Mouse (Mus musculus) megakaryocyte progenitor cell, adult 5-6 weeks (primary cell): ENCODE measurements around the gene Fam19a2. TPM values are rescaled to one million over a fixed set of nuclear protein-coding genes. Genes with fewer than 3 reads are reported as not detected.

Experiments used
- ATAC-seq: replicated peaks from 2 replicates; pipeline ENCODE4 v1.8.0; 2016; ENCODE audit warnings: mild to moderate bottlenecking, moderate TSS enrichment, inconsistent platforms; ENCODE audit not compliant: poor library complexity
- total RNA-seq, 2 experiments: library from RNA; stranded (forward) in 1 of 2; stranded (reverse) in 1 of 2; fragments of 157-497, 149-512 nt in 1 of 2; fragments of 200-1000 nt in 1 of 2; gene quantifications; 2 replicates each; pipeline versions ENCODE4 v1.2.3 to v1.2.4; 2015 to 2017

The Fam19a2 gene
- total RNA-seq, 2 experiments from 2014 or later, result not detected

DNA sequence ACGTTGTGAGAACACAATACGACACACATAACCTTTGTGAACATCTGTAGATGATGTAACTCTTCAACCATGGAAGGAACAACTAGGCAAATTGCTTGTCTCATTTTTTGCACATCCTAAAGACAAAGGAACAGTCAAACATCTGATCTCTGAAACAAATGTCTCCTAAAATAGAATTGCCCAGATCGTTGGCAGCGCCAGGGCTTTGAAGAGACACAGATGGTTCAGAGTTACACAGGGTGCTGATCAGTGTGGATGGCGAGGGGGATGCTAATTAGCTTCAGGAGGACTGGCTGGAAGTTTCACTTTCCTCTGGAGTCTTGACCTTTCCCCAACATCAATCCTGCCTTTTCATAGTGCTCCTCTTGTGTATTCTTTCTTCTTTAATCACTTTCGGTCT, 284.6 kb downstream of the Fam19a2 start:
- ATAC-seq, result no peak

DNA sequence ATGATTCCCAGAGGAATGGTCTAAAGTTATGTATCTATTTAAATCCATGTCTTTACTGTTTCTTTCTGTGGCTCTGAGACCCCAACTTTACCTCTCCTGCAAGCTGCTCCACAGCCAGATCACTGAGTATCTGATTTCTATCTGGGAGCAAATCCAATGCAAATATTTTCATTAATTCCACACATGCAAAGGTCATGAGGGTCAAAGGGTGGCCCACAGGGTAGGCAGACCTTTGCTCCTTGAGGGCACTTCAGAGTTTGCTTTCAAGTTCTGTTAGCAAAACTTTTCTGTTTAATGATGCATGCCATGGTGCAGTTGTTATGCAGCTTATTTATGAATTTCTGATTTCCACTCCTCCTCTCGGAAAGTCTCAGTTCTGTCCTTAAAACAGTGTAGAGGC, 303.9 kb downstream of the Fam19a2 start:
- no peak for ATAC-seq

DNA sequence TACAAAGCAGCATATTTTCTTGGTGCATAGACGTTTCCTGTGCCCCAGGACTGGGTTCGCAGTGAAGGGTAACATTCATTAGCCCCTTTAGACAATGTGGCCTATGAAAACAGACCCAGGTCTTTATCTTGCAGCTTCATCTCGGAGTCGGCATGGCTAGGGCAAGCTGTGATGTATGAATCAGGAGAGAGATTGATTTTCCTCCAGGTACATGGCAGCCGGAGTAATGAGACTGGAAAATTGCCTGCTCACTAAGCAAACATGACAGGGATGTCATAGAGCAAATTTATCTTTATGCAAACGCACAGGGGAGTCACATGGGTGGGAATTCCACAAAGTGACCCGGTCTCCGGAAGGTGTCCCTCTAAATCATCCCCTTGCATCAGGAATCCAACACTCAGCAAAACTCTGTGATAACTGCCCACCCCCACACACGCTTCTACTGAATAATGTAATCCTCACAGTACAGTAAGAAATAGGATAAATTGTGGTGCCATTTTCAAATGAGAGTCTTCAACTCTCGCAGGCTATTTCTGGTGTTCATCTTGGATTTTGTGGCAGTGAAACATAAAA, 306.9 kb downstream of the Fam19a2 start:
- ATAC-seq, result no peak

DNA sequence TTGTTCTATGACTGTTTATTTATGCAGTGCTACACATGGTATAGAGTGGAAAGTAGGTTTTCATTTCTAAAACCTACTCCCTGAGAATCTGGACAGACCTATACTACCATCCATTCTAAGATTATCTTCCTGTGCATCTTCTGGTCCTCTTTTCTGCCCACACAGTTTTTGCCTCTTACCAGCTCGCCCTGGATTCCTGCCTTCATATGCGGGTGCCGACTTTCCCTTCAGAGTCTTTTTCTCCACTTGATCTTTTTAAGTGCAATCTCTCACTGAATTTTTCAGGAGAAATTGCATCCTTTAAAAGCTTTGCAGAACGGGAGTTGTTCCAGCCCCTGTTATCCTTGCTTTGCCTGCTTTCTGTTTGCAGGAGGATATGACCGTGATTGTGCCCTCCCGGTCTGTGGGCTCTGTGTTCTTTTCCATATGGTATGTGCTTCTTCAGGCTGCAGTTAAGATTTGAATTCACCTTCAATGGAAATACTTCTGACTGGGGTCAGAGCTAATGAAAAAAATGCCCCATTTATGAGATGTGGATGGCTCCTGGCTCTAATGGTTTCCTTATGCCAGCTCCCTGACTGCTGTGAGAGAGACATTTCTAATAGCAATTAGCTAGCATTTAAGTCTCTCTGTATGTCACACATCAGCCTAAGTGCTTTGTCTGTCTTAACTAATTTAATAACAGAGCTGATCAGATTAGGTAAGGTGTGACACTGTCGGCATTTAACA, 308.7 kb downstream of the Fam19a2 start:
- no peak for ATAC-seq

DNA sequence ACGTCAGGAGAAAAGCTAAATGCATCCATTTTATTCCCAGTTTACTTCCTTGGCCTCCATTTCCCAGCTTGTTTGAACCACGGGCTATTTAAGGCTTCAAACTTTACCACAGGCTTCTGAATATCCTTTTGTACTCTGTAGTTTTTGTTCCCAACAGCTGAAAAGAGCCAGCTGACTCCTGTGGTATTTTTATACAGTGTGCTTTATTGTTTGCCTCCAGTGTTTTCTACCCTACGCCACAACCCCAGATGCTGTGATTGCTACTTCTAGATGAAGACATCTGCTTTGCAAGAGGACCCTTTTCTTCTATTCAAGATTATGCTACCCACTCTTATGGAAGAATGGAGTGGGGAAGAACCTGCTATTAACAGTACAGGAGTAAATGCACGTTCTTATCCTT, 314.0 kb downstream of the Fam19a2 start:
- ATAC-seq, result no peak

DNA sequence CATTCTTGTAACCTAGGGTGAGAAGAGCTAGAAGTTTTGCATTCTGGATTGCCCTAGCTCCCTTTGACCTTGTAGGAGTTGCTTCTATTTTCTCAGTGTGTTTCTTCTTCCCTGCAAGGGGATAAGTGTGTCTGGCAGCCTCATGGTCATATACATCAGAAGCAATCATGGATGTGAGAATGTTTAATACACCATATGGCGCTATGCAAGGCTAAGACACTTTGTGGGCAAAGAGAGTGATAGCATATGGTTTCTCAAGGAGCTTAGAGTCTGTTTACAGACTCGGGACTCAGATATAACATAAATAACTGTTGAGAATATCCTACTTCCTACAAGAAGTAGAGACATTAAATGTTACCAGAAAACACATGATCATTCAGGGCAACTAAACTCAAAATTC, 315.2 kb downstream of the Fam19a2 start:
- ATAC-seq, result no peak

DNA sequence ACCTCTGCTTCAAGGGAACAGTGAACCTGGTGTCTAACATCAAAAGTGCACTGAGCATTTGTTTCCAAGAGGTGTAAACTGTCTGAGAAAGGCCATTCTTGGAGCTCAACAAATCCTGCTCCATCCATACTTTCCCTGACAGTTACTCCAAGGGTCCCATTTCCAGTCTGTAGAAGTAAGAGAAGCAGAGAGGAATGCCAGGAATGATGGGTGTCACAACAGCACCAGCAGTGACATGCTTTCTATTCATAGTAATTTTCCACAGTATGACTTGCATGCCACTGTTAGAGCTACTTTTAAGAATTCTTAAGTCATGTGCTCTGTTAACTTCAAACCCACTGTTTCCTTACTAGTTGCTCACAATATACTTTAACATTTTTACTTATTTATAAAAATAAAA, 331.2 kb downstream of the Fam19a2 start:
- ATAC-seq, result no peak

DNA sequence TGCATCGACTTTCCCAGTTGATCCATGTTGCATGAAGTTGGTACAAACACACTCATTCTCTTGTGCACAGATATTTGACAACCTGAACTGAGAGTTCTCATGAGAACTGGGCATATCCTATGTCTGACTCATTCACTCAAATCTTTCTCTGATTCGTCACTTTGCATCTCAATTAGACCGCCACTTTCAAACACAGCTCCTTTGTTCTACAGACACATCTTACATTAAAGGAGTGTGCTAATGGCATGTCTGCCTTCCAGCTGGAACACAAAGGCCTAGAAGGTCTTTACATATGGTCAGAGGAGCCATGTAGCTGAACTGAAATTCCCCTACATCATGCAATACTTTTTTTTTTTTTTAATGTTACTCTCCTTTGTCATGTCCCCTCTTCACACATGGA, 333.3 kb downstream of the Fam19a2 start:
- ATAC-seq, result no peak

DNA sequence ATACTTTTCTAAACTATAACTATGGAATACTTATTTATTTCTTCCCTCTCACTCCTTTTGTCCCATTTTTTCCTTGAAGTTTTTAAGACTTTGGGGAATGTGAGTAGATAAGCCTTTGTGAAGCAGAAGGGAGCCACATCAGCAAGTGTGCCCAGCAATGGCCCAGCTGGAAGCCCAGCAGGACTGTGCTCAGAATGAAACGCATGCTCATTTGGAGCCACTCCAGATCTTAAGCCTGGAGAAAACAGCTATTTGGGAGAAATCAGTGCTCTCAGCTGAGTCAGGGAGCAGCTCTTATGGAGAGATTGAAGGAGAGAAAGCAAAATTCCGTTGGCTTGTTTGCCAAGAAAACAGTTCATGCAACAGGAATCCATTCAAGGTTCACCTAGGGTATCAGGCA, 341.9 kb downstream of the Fam19a2 start:
- ATAC-seq, result no peak

DNA sequence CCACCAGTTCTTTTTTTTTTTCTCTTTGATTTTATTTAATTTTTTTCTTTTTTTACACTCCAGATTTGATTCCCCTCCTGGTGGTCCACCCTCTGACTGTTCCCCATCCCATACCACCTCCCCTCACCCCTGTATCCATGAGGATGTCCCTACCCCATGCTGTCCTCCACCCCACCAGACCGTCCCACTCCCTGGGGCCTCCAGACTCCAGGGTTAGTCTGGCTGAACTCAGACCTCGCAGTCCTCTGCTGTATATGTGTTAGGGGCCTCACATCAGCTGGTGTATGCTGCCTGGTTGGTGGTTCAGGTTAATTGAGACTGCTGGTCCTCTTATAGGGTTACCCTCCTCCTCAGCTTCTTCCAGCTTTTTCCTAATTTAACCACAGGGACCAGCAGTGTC, 362.9 kb downstream of the Fam19a2 start:
- ATAC-seq, result no peak

DNA sequence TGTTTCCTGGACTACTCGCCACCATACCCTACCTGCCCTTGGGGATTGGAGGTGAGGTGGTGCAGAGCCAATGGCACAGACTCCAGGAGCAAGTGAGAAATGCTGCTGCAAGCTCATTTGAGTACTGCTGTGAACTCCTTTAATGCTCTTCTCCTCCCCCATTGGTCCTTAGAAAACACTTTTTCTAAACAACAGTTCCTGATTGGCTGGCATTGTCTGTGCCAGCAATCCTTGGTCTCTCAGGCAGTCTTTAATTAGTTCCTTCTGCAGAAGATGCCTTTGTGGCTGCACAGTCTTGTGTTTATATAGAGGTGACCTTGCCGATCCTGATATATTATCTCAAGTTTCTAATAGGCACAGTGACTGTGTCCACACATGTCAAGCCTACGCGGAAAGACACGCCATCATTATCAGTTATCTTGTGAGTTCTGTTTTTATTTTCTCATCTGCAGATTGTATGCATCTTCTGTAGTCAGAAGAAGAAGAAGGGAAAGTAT, 365.5 kb downstream of the Fam19a2 start:
- no peak for ATAC-seq

DNA sequence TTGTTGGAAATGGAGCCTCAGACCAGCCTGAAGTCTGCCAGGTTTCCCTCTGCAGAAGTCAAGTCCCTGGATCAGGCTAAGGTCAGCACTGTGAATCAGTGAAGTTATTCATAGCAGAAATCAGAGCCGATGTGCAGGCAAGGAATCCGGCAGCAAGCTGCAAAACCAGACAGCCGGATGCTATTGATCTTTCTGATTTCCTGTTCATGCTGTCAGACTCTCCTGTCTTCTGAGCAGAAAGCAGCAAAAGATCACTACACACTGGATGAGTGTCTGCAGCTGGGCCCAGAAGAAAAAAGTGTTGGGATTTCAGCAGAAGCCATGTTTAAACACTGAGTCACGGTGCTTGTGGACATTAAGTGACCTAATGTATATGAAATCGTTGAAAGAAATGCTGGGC, 368.2 kb downstream of the Fam19a2 start:
- no peak for ATAC-seq

DNA sequence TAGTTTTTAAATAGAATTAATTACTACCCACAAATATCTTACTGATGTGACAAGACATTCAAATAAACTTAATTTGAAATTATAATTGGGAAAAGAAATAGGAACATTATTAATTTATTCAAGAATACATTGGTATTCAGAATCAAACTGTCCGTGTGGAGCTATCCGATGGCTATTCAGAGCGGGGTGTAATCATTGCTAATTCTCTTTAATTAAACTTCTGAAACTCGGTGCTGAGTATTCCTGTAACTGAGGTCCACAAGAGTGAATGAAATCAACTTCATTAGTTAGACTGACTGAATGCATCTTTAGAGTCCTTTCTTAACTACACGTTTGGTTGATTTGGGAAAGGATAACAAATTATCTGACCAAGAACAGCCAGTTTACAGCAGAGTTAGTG, 372.9 kb downstream of the Fam19a2 start:
- no peak for ATAC-seq

DNA sequence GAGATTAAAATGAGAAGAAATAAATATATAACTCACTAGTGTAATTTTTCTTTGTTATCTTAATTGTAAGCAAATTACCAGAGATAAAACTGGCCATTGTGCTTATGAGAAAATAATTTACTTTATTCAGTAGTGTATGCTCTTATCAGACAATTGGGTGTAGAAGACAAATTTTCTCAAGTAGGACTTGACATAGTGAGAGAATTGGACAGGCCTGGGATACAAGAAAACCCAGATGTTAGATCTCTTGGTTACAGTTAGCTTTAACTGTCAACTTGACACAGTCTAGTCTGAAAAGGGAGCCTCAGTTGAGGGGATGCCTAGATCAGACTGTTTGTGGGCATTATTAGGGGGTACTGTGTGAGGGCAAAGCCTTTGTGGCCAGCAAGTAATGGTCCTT, 373.7 kb downstream of the Fam19a2 start:
- ATAC-seq, result no peak

DNA sequence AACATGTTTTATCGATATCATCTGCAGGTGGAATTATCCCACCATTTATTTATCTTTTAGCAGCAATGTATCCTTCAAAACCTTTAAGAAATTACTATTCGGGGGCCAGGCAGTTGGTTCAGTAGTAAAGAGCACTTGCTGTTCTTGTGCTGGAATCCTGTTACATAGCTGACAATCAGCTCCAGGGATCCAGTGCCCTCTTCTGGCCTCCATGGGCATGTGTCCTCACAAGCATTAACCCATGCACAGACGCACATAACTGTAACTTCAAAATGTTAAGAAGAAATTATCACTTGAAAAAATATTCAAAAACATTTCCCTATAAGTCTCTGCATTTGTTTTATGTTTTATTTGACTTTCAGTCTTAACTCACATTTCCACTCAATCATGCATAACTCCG, 381.8 kb downstream of the Fam19a2 start:
- ATAC-seq, result no peak

DNA sequence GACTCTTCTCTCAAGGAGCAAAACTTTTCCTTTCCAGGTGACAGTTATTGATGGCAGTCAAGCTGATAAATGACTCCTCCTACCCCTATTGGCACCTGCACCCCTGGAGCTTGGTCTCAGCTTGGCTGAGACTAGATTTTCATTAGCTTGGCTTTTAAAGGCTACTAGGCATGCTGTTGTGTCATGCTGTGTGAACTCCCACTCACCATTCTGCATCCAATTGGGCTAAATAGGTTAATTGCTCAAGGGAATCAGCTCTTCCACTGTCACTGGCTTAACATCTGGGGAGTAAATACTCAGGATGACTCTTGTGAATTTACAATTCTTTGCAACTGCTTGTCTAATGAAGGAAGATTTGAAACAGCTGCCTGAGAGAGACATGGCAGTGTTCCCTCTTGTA, 407.4 kb downstream of the Fam19a2 start:
- no peak for ATAC-seq

DNA sequence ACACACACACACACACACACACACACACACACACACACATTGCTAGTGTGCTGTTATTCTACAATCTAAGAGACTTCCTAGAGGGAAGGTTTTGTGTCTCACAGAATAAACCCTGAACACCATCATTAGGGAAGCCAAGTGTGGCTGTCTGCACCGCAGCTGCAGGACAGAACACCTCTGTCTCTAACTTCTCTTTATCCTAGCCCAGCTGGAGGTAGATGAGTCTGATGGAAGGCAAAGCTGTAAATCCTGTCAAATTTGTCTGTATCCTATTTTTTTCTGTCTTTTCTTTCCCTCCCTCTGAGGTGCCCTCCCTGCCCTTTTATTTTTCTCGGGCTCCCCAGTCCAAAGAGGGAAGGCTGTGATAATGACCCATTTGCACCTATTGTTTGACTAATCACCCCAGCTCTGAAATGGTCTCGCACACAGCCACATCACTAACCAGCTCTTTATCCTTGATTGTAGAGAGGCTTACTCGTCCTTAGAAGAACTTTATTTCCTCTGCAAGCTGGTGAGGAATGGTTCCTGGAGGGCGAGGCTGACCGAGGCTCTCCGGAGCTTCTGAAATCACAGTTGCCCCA, 414.6 kb downstream of the Fam19a2 start:
- no peak for ATAC-seq

DNA sequence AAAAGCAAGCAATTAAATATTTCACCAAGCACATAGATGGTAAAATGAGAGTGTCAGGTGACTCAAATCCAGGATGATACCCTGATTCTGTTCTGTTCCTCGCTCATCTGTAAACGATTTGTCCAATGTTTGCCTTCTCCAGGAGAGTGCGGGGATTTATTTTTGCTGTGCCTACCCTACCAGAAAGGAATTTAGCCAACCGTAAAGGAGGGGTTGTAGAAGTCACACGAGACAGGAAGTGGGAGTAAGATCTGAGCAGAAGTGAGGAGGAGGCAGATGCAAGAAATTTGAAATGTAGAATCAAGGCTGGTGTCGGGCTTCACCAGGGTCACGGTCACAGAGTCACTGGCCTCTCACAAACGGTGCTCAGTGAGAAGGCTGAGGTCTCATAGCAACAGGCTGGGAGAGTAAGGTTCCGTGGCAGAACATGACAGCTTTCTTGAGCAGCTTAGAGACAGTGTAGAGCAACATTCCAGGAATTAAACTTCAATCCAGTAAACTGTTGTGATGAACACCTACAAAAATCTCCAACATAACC, 419.0 kb downstream of the Fam19a2 start:
- ATAC-seq, result no peak

DNA sequence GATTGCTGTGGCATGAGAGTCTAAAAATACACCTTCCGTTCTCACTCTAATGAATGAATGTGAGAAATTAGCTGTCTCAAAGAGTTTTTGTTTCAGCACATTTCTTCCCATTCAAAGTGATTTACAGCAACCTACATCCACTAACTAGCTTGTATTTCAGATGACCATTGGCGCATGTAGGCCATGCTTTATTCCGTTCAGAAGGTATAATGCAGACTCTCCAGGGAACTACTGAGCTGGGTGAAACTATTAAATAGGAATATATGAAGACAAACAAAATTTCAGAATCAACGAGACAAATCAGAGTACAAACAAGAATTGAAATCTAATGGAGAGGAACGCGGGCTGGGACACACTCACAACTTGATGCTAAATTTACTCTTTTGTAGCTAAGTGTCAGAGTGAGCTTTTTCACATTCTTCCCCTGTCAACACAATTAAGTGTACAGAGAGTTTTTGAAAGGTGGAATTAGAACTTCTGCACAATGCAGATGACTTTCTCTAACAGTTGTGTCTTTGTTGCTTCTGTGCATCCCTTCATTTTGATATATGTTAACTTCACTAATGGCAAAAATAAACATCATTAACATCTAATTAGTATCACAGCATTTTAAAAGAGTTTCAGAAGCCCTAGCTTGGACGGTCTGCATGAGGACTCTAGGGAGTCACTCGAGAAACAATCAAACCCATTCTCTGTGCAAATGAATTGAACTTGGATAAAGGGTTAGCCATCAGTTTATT, 428.6 kb downstream of the Fam19a2 start:
- no peak for ATAC-seq

DNA sequence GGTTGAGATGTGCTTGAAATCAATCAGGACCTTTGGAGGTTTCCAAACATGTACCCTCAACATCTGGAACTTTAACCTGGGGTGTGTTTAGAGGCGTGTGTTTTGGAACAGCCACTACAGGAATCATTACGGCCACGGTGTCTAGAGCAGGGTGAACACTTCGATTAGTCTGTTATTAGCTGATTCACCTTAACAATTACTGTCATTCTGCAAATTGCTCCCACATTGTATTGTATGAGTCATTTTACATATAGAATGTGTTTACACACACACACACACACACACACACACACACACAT, 429.1 kb downstream of the Fam19a2 start:
- no peak for ATAC-seq

DNA sequence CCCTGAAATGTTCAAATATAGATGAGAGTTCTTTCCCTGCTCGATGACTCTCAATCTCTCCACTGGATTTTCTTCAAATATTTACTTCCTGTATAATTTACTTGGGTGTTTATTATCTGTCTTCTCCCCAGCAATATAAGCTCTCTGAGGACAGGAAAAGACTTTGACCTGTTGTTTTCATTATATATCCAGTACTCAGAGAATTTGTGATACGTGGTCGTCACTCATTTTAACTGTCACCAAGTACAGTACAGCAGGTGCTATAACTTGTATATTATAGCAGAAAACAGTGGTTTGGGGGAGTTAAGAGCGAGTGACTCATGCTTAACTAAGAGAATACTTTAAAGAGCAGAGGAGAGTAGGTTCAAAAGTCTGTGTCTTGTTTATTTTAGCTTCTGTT, 438.8 kb downstream of the Fam19a2 start:
- ATAC-seq, result no peak

DNA sequence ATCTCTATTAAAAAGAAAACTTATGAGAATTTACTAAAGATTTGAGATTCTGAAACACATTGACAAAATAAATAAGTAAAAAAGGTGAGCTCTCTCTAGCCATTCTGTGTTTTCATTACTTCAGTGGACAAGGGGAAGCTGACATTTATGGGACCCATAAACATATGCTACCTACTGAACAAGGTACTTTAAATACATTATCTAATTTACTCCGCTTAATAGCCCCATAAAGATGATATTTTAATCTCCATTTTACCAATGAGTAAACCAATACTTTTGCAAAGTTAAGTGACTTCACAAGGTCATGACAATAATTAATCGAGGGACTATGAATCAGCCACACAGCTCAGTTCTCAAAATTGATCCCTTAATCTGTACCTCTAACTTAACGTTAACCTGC, 443.2 kb downstream of the Fam19a2 start:
- ATAC-seq, result no peak
